26 mouse cellular contexts compared by ENCODE assay signal in the genomic region with DNA sequence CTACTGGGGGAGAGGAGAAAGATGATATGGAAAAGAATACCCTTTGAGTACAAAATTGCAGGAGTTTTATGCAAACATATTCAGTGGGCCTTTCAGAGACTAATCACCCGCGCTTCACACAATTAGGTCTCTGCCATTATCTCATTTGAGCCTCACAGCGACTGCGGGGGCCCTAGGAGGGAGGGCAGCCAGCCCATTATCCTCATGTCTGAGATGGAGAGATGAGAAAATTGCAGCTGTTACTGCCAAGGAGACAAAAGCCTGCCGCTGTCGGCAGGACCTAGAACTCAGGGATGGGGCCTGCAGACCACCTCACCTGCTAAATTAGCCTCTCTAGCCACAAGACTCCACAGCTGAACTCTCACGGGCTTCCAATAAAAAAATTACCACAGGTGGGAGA. TPM values are rescaled to one million over a fixed set of nuclear protein-coding genes. Genes with fewer than 3 reads are reported as not detected.
DNase-seq lines count a peak whose midpoint lies in the region; ATAC-seq and TF ChIP-seq lines count a peak whose summit lies in the region.
"Had no signal": no experiment of that assay in that cellular context is flagged by ENCODE, and none has a peak within 500 bp of the region (broad histone marks: within the 10 kb centered on the region; RNA-seq: fewer than 3 reads in every experiment).

No protein-coding gene starts in this region.

- WGBS in hindbrain, embryonic 13.5 days, result 37% methylated on average over 7 of the region's 7 CpGs
- 38% methylated on average over 7 of the region's 7 CpGs for WGBS in hindbrain, postnatal 0 days
- WGBS in forebrain, embryonic 13.5 days, result 23% methylated on average over 7 of the region's 7 CpGs

- H3K27me3 ChIP-seq in hindbrain, embryonic 13.5 days, result no peaks in the 10 kb centered on the region
- H3K27me3 ChIP-seq in hindbrain, postnatal 0 days (ENCODE audit: insufficient read depth, low read length), result no peaks in the 10 kb centered on the region
- 0 out of 2 replicates have a peak, but pooled peaks cover 3% of the 10 kb centered on the region for H3K27me3 ChIP-seq in forebrain, embryonic 13.5 days
- H3K27me3 ChIP-seq: heart, embryonic 15.5 days; hindbrain, embryonic 15.5 days; intestine, embryonic 15.5 days; lung, embryonic 15.5 days had no signal

- TF ChIP-seq CTCF in hindbrain, postnatal 0 days (IDR thresholded peaks at IDR 0.05; ENCODE audit: low read depth), result no peak
- no peak for TF ChIP-seq CTCF in brain, embryonic 14.5 days (IDR thresholded peaks at IDR 0.05; ENCODE audit: borderline replicate concordance, extremely low read depth, insufficient read depth, insufficient read length)

- H3K4me3 ChIP-seq in hindbrain, embryonic 13.5 days, result no peak overlapping the region
- no peak overlapping the region for H3K4me3 ChIP-seq in hindbrain, postnatal 0 days (ENCODE audit: low read length)
- H3K4me3 ChIP-seq in forebrain, embryonic 13.5 days, result no peak overlapping the region
- H3K4me3 ChIP-seq: erythroblast, embryonic 14.5 days; heart, embryonic 10.5 days; heart, embryonic 15.5 days; hindbrain, embryonic 15.5 days; intestine, embryonic 15.5 days; limb, embryonic 13.5 days; lung, embryonic 15.5 days had no signal

- no peaks in the 10 kb centered on the region for H3K36me3 ChIP-seq in hindbrain, embryonic 13.5 days
- no peaks in the 10 kb centered on the region for H3K36me3 ChIP-seq in hindbrain, postnatal 0 days (ENCODE audit: insufficient read depth, low read length)
- H3K36me3 ChIP-seq in forebrain, embryonic 13.5 days (ENCODE audit: poor library complexity, severe bottlenecking), result no peaks in the 10 kb centered on the region
- H3K36me3 ChIP-seq: heart, embryonic 10.5 days; heart, embryonic 15.5 days; hindbrain, embryonic 15.5 days; intestine, embryonic 15.5 days; limb, embryonic 13.5 days; lung, embryonic 15.5 days had no signal

- H3K9ac ChIP-seq in hindbrain, embryonic 13.5 days, result no peak overlapping the region
- H3K9ac ChIP-seq in hindbrain, postnatal 0 days (replicated peaks; ENCODE audit: low read length), result no peak overlapping the region
- no peak overlapping the region for H3K9ac ChIP-seq in forebrain, embryonic 13.5 days
- H3K9ac ChIP-seq: heart, embryonic 15.5 days; hindbrain, embryonic 15.5 days; intestine, embryonic 15.5 days; limb, embryonic 13.5 days; lung, embryonic 15.5 days had no signal

- peak; percentile 46; the same call in 1 of the 2 replicates for ATAC-seq in hindbrain, embryonic 13.5 days (ENCODE audit: low FRiP score)
- ATAC-seq in hindbrain, postnatal 0 days, result no peak
- peak; percentile 78; the same call in 1 of the 2 replicates for ATAC-seq in forebrain, embryonic 13.5 days
- ATAC-seq: CD4-positive, CD25-positive, alpha-beta regulatory T cell, adult 4 months; intestine, embryonic 15.5 days had no signal

- no peak for TF ChIP-seq POLR2A in brain, embryonic 14.5 days (IDR thresholded peaks at IDR 0.05; ENCODE audit: borderline replicate concordance, extremely low read depth, insufficient read depth, insufficient read length, poor library complexity, severe bottlenecking)

- H3K4me2 ChIP-seq in hindbrain, embryonic 13.5 days, result no peak overlapping the region
- no peak overlapping the region for H3K4me2 ChIP-seq in hindbrain, postnatal 0 days (ENCODE audit: low read depth, low read length)
- H3K4me2 ChIP-seq in forebrain, embryonic 13.5 days, result 0 out of 2 replicates have a peak overlapping the region, but pooled peaks have one; percentile 10
- H3K4me2 ChIP-seq: heart, embryonic 15.5 days; hindbrain, embryonic 15.5 days; intestine, embryonic 15.5 days; limb, embryonic 13.5 days; liver, embryonic 11.5 days; lung, embryonic 15.5 days had no signal

- no peak for DNase-seq in hindbrain, postnatal 0 days (ENCODE audit: low spot score)
- peak; percentile 78 for DNase-seq in brain, embryonic 14.5 days (ENCODE audit: low read depth)
- peak; percentile 21 for DNase-seq in retina, embryonic 14.5 days (ENCODE audit: low spot score)
- no peak for DNase-seq in right cerebral cortex, postnatal 36 days (ENCODE audit: low spot score in 2 of 2)
- no peak for DNase-seq in adrenal gland, adult 18-20 months (ENCODE audit: low spot score in 2 of 2)
- DNase-seq: adrenal gland, postnatal 25 days; cerebellum, adult 18-20 months; cerebellum, postnatal 14 days; gastrocnemius, postnatal 25 days; heart, adult 11 months; kidney, adult 2 months; kidney, postnatal 4 days; lung, postnatal 36 days; thymus, postnatal 4 days had no signal

- H3K27ac ChIP-seq in hindbrain, embryonic 13.5 days, result no peak overlapping the region
- no peak overlapping the region for H3K27ac ChIP-seq in hindbrain, postnatal 0 days
- H3K27ac ChIP-seq in forebrain, embryonic 13.5 days, result no peak overlapping the region
- H3K27ac ChIP-seq: heart, embryonic 10.5 days; heart, embryonic 15.5 days; hindbrain, embryonic 15.5 days; intestine, embryonic 15.5 days; kidney, postnatal 0 days; limb, embryonic 13.5 days; lung, embryonic 15.5 days had no signal

- no peaks in the 10 kb centered on the region for H3K4me1 ChIP-seq in hindbrain, embryonic 13.5 days (replicated peaks)
- H3K4me1 ChIP-seq in hindbrain, postnatal 0 days (ENCODE audit: insufficient read depth, low read length), result no peaks in the 10 kb centered on the region
- H3K4me1 ChIP-seq in forebrain, embryonic 13.5 days, result no peaks in the 10 kb centered on the region
- H3K4me1 ChIP-seq: heart, embryonic 10.5 days; heart, embryonic 15.5 days; hindbrain, embryonic 15.5 days; intestine, embryonic 15.5 days; limb, embryonic 13.5 days; lung, embryonic 15.5 days had no signal

- H3K9me3 ChIP-seq in hindbrain, embryonic 13.5 days, result no peaks in the 10 kb centered on the region
- no peaks in the 10 kb centered on the region for H3K9me3 ChIP-seq in hindbrain, postnatal 0 days (ENCODE audit: low read length)
- no peaks in the 10 kb centered on the region for H3K9me3 ChIP-seq in forebrain, embryonic 13.5 days (replicated peaks)
- H3K9me3 ChIP-seq: heart, embryonic 10.5 days; heart, embryonic 15.5 days; hindbrain, embryonic 15.5 days; intestine, embryonic 15.5 days; limb, embryonic 13.5 days; lung, embryonic 15.5 days had no signal

RNA-seq across cellular contexts. Expression of a gene that starts 18.0 kb away (rescaled TPM):
- polyA plus RNA-seq in hindbrain, embryonic 13.5 days (2015; fragmentation: Nextera tagmentation; extraction: Ambion mirVana), result 53.1 and 60.3 TPM in 2 replicates
- total RNA-seq in hindbrain, postnatal 0 days (2014; rRNA removed), result 15.0 and 26.1 TPM in 2 replicates
- 71.1 and 73.2 TPM in 2 replicates for polyA plus RNA-seq in hindbrain, postnatal 0 days (2015; fragmentation: Nextera tagmentation; extraction: Ambion mirVana)
- 16.2 and 22.7 TPM in 2 replicates for polyA plus RNA-seq in brain, embryonic 14.5 days (2012; rRNA removed)
- 51.9 and 56.8 TPM in 2 replicates for polyA plus RNA-seq in forebrain, embryonic 13.5 days (2015; fragmentation: Nextera tagmentation; extraction: Ambion mirVana)
- 10 to 100 TPM; 41.1 to 44.5 TPM for total RNA-seq in adrenal gland, adult 18-20 months (2021)

Comparison
In these comparisons a context has a peak if more than half of its experiments do, and no peak if none do; other contexts are left out.
1. DNase-seq: peak in brain, embryonic 14.5 days (single experiment) and retina, embryonic 14.5 days (single experiment); none in hindbrain, postnatal 0 days (single experiment), right cerebral cortex, postnatal 36 days (0 of 2) and adrenal gland, adult 18-20 months (0 of 2).